Mouse (Mus musculus) midbrain, embryonic 11.5 days (tissue): ENCODE measurements around the gene Thra. TPM values are rescaled to one million over a fixed set of nuclear protein-coding genes. Genes with fewer than 3 reads are reported as not detected.

ENCODE experiments used
- ATAC-seq: fragments of 200-750 bp; cut with Nextera tagmentation; 2 replicates; pipeline ENCODE4 v1.8.0; 2017; ENCODE audit warnings: moderate TSS enrichment, moderate library complexity; ENCODE audit not compliant: low FRiP score
- DNase-seq: peaks from one replicate; pipeline ENCODE4 v3.0.0; 2015; ENCODE audit warnings: low spot score; ENCODE audit errors: missing footprints
- H3K27ac ChIP-seq: fragments of 300-500 bp; sonication (generic); 2 replicates; pipeline ENCODE4 v1.5.1; 2014; ENCODE audit warnings: low read depth, low read length
- H3K27me3 ChIP-seq: fragments of 300-500 bp; sonication (generic); 2 replicates; pipeline ENCODE4 v1.6.1; 2014; ENCODE audit warnings: mild to moderate bottlenecking, low read length, moderate library complexity, mixed read lengths; ENCODE audit not compliant: control insufficient read depth, insufficient read depth
- H3K36me3 ChIP-seq: fragments of 300-500 bp; sonication (generic); 2 replicates; pipeline ENCODE4 v1.6.1; 2014; ENCODE audit warnings: mild to moderate bottlenecking, low read length, moderate library complexity, mixed read lengths; ENCODE audit not compliant: control insufficient read depth, insufficient read depth
- H3K4me1 ChIP-seq: fragments of 300-500 bp; sonication (generic); 2 replicates; pipeline ENCODE4 v1.6.1; 2014; ENCODE audit warnings: low read length; ENCODE audit not compliant: control insufficient read depth, insufficient read depth
- H3K4me2 ChIP-seq: fragments of 300-500 bp; sonication (generic); 2 replicates; pipeline ENCODE4 v1.6.1; 2014; ENCODE audit warnings: mild to moderate bottlenecking, moderate library complexity
- H3K4me3 ChIP-seq: fragments of 300-500 bp; sonication (generic); 2 replicates; pipeline ENCODE4 v1.5.1; 2014; ENCODE audit warnings: low read depth, low read length
- H3K9ac ChIP-seq: fragments of 300-500 bp; sonication (generic); 2 replicates; pipeline ENCODE4 v1.6.1; 2014; ENCODE audit warnings: low read length
- H3K9me3 ChIP-seq: fragments of 300-500 bp; sonication (generic); 2 replicates; pipeline ENCODE4 v1.6.1; 2016; ENCODE audit warnings: low read length; ENCODE audit not compliant: control insufficient read depth
- WGBS: fragments of 180-500 bp; shearing (Covaris S2); extraction: QIAGEN DNeasy Blood & Tissue Kit; methylation state at CpG from one replicate; pipeline ENCODE4 v1.1.7; 2014; 5-methylcytosine and 5-hydroxymethylcytosine counted together
- polyA plus RNA-seq: library from polyadenylated mRNA; unstranded; fragments of >200 nt; fragmentation: Nextera tagmentation; extraction: Ambion mirVana; gene quantifications from 2 replicates; pipeline ENCODE4 v1.2.1, GENCODE M21; 2014

The Thra gene
- polyA plus RNA-seq, 1 experiment from 2014 or later, result 23.7 TPM

- Histone ChIP-seq H3K27me3 (no peaks in the 10 kb centered on the region), H3K36me3 (no peaks in the 10 kb centered on the region; the same call in 1 of the 2 replicates), H3K4me2 (no peak overlapping the region), H3K4me1 (peaks cover 24% of the 10 kb centered on the region), H3K4me3 (no peak overlapping the region), H3K9me3 (no peaks in the 10 kb centered on the region), H3K27ac (no peak overlapping the region), H3K9ac (no peak overlapping the region)
- no peak for DNase-seq
- ATAC-seq, result no peak
- WGBS, result 86% methylated on average over 5 of the region's 5 CpGs
These were observed 50.3 kb downstream of the Thra start for GRCm38 (mm10) chr11:98790631-98791205.

DNA sequence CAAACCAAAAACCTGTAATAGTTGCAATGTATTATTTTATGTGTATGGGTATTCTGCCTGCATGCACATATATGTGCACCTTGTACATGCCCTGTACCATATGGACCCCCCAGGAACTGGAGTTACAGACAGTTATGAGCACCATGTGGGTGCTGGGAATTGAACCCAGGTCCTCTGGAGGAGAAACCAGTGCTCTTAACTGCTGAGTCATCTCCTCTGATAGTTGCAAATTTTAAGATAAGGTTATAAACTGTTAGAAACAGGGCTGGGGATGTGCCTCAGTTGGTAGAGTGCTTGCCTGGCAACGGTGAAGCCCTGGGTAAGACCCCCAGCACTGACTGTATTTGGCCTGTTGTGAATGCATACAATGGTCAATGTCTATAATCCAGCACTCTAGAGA lies 51.0 kb downstream of the Thra start:
- H3K36me3 ChIP-seq, result no peaks in the 10 kb centered on the region; the same call in 1 of the 2 replicates
- 78% methylated on average over 1 of the region's 1 CpGs for WGBS
- H3K4me1 ChIP-seq, result peaks cover 17% of the 10 kb centered on the region

DNA sequence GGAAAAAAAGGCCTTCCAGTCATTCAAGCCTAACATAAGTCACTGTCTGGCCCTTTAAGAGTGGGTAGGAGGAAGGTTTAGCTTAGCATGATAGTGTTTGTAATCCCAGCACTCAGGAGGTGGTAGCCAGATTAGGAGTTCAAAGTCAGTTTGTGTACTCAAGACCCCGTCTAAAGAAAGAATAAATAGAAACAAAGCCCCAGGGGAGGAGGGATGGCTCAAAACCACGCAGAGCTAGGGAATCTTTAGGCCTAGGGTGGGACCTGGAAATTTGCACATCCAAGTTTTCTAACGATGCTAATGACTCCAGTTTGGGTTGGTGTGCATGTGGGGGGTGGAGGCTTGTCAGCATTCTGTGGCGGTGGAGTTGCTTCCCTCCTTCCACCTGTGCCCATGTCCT lies 51.6 kb downstream of the Thra start:
- Histone ChIP-seq H3K4me1 (peaks cover 16% of the 10 kb centered on the region), H3K27me3 (no peaks in the 10 kb centered on the region), H3K27ac (no peak overlapping the region), H3K9ac (no peak overlapping the region), H3K4me3 (no peak overlapping the region), H3K36me3 (no peaks in the 10 kb centered on the region; the same call in 1 of the 2 replicates), H3K4me2 (no peak overlapping the region), H3K9me3 (no peaks in the 10 kb centered on the region)
- no peak for ATAC-seq
- 3% methylated on average over 4 of the region's 4 CpGs for WGBS
- DNase-seq, result no peak

More for the DNA sequence above, 51.0 kb downstream of the Thra start:
- Histone ChIP-seq H3K9ac (no peak overlapping the region), H3K27me3 (no peaks in the 10 kb centered on the region), H3K27ac (no peak overlapping the region), H3K4me2 (no peak overlapping the region), H3K4me3 (no peak overlapping the region), H3K9me3 (no peaks in the 10 kb centered on the region)
- no peak for ATAC-seq
- no peak for DNase-seq

GRCm38 (mm10) chr11:98794469-98795014 lies 54.1 kb downstream of the Thra start:
- peak; percentile 66 for ATAC-seq
- Histone ChIP-seq H3K4me3 (peak overlapping the region; percentile 100), H3K4me2 (peak overlapping the region; percentile 69), H3K36me3 (peaks cover 6% of the 10 kb centered on the region), H3K9me3 (no peaks in the 10 kb centered on the region), H3K4me1 (peaks cover 27% of the 10 kb centered on the region), H3K27ac (peak overlapping the region; percentile 99), H3K27me3 (no peaks in the 10 kb centered on the region), H3K9ac (peak overlapping the region; percentile 99)
- DNase-seq, result peak; percentile 97
- WGBS, result under 1% methylated on average over 24 of the region's 30 CpGs

- Histone ChIP-seq H3K9me3 (no peaks in the 10 kb centered on the region), H3K4me3 (peak within 1 kb of the TSS; percentile 100), H3K36me3 (peaks cover 6% of the 10 kb centered on the region), H3K27ac (peak within 1 kb of the TSS; percentile 99), H3K27me3 (no peaks in the 10 kb centered on the region), H3K4me2 (peak within 1 kb of the TSS; percentile 69), H3K9ac (peak within 1 kb of the TSS; percentile 99), H3K4me1 (peaks cover 27% of the 10 kb centered on the region)
- DNase-seq, result peak; percentile 99
- under 1% methylated on average over 56 of the region's 89 CpGs for WGBS
- peak; percentile 75 for ATAC-seq
These were observed 54.7 kb downstream of the Thra start, which contains the start of gene Msl1 for GRCm38 (mm10) chr11:98795015-98795713. Msl1 (plus strand) TSS chr11:98795516.

DNA sequence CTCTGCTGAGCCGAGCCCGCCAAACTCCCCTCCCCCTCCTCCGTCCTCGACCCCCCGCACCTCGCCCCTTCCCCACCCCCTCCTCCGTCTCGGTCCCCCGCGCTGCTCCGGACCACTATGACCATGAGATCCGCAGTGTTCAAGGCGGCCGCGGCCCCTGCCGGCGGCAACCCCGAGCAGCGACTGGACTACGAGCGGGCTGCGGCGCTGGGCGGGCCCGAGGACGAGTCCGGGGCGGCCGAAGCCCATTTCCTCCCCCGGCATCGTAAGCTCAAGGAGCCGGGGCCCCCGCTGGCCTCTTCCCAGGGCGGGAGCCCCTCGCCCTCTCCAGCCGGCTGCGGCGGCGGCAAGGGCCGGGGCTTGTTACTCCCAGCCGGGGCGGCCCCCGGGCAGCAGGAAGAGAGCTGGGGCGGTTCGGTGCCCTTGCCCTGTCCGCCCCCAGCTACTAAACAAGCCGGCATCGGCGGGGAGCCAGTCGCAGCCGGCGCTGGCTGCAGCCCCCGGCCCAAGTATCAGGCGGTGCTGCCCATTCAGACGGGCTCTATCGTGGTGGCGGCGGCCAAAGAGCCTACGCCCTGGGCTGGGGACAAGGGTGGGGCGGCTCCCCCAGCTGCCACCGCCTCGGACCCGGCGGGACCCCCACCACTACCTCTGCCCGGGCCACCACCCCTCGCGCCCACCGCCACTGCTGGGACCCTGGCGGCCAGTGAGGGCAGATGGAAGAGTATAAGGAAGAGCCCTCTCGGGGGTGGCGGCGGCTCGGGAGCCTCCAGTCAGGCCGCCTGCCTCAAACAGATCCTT lies 55.5 kb downstream of the Thra start:
- ATAC-seq (peak; percentile 64), DNase-seq (peak; percentile 93)
- Histone ChIP-seq H3K36me3 (peaks cover 9% of the 10 kb centered on the region), H3K4me3 (peak overlapping the region; percentile 100), H3K9me3 (no peaks in the 10 kb centered on the region), H3K9ac (peak overlapping the region; percentile 99), H3K4me1 (peaks cover 27% of the 10 kb centered on the region), H3K27ac (peak overlapping the region; percentile 99), H3K4me2 (peak overlapping the region; percentile 69), H3K27me3 (no peaks in the 10 kb centered on the region)
- WGBS, result 1% methylated on average over 62 of the region's 74 CpGs

GRCm38 (mm10) chr11:98796515-98797216 lies 56.2 kb downstream of the Thra start:
- Histone ChIP-seq H3K9me3 (no peaks in the 10 kb centered on the region), H3K4me1 (peaks cover 27% of the 10 kb centered on the region), H3K4me3 (peak overlapping the region; percentile 100), H3K4me2 (peak overlapping the region; percentile 69), H3K9ac (peak overlapping the region; percentile 99), H3K27ac (peak overlapping the region; percentile 99), H3K27me3 (no peaks in the 10 kb centered on the region), H3K36me3 (peaks cover 9% of the 10 kb centered on the region; the same call in 1 of the 2 replicates)
- peak; percentile 99 for DNase-seq
- ATAC-seq, result peak; percentile 59
- 5% methylated on average over 23 of the region's 23 CpGs for WGBS

DNA sequence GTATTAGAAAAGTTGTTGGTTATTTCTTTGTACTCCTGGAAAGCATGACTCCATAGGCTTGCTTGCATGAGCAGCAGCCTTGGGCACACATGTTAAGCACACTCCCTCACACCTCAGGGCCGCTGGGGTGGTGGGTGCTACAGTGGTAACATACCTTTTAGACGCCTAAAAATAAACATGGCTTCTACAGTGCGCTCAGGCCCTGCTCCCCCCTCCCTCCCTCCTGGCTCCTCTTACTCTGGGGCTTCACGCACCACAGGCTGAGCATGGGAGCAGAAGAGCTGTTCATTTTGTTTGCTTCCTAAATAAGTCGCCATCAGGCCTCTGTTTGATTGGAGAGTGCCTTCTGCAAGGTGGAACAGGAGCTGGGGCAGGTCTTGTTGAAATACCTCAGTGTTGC lies 56.9 kb downstream of the Thra start:
- Histone ChIP-seq H3K4me2 (peak overlapping the region; percentile 69), H3K4me3 (peak overlapping the region; percentile 100), H3K27me3 (no peaks in the 10 kb centered on the region), H3K9ac (peak overlapping the region; percentile 99), H3K27ac (no peak overlapping the region), H3K9me3 (no peaks in the 10 kb centered on the region), H3K4me1 (peaks cover 23% of the 10 kb centered on the region), H3K36me3 (peaks cover 12% of the 10 kb centered on the region)
- no peak for ATAC-seq
- 17% methylated on average over 5 of the region's 5 CpGs for WGBS
- DNase-seq, result no peak
